Mouse (Mus musculus) midbrain, embryonic 16.5 days (tissue): ENCODE measurements around the gene Zfp764. TPM values are rescaled to one million over a fixed set of nuclear protein-coding genes. Genes with fewer than 3 reads are reported as not detected.
"Not testable (repeated sequence)": the region's sequence is repeated elsewhere in the genome, so short reads cannot be mapped to it uniquely, and the experiment has no call there.

Experiments used
- ATAC-seq: fragments of 200-750 bp; cut with Nextera tagmentation; 2 replicates; pipeline ENCODE4 v1.8.0; 2017; ENCODE audit warnings: moderate TSS enrichment
- H3K27ac ChIP-seq: fragments of 300-500 bp; sonication (generic); 2 replicates; pipeline ENCODE4 v1.5.1; 2014; ENCODE audit warnings: mild to moderate bottlenecking, low read length, mixed read lengths
- H3K27me3 ChIP-seq: fragments of 300-500 bp; sonication (generic); 2 replicates; pipeline ENCODE4 v1.6.1; 2014; ENCODE audit warnings: low read depth, low read length, mixed read lengths; ENCODE audit not compliant: control insufficient read depth, insufficient read depth
- H3K36me3 ChIP-seq: fragments of 300-500 bp; sonication (generic); 2 replicates; pipeline ENCODE4 v1.6.1; 2014; ENCODE audit warnings: mild to moderate bottlenecking, low read length, moderate library complexity, mixed read lengths; ENCODE audit not compliant: control insufficient read depth, insufficient read depth
- H3K4me1 ChIP-seq: fragments of 300-500 bp; sonication (generic); 2 replicates; pipeline ENCODE4 v1.6.1; 2014; ENCODE audit warnings: mild to moderate bottlenecking, low read length, mixed read lengths; ENCODE audit not compliant: control insufficient read depth, insufficient read depth
- H3K4me2 ChIP-seq: fragments of 300-500 bp; sonication (generic); 2 replicates; pipeline ENCODE4 v1.6.1; 2014; ENCODE audit warnings: mild to moderate bottlenecking, low read length, mixed read lengths
- H3K4me3 ChIP-seq: fragments of 300-500 bp; sonication (generic); 2 replicates; pipeline ENCODE4 v1.5.1; 2014; ENCODE audit warnings: low read depth, mild to moderate bottlenecking, low read length, moderate library complexity, mixed read lengths
- H3K9ac ChIP-seq: fragments of 300-500 bp; sonication (generic); 2 replicates; pipeline ENCODE4 v1.6.1; 2014; ENCODE audit warnings: low read depth, low read length, mixed read lengths
- H3K9me3 ChIP-seq: fragments of 300-500 bp; sonication (generic); replicated peaks from 2 replicates; pipeline ENCODE4 v1.6.1; 2014; ENCODE audit warnings: mild to moderate bottlenecking, low read length, mixed read lengths; ENCODE audit not compliant: control insufficient read depth, poor library complexity, severe bottlenecking
- WGBS: fragments of 180-500 bp; shearing (Covaris S2); extraction: QIAGEN DNeasy Blood & Tissue Kit; methylation state at CpG from one replicate; pipeline ENCODE4 v1.1.7; 2014; 5-methylcytosine and 5-hydroxymethylcytosine counted together
- polyA plus RNA-seq: library from polyadenylated mRNA; unstranded; fragments of >200 nt; fragmentation: Nextera tagmentation; extraction: Ambion mirVana; gene quantifications from 2 replicates; pipeline ENCODE4 v1.2.1, GENCODE M21; 2015

Gene Zfp764
- 4.9 and 5.3 TPM in 2 replicates for polyA plus RNA-seq

GRCm38 (mm10) chr7:127406002-127406987 is at the start of gene Zfp764:
TSS of gene Zfp764 (minus strand) at chr7:127406822.
- ATAC-seq = peak; percentile 88
- not testable (repeated sequence) for H3K36me3 ChIP-seq, H3K27me3 ChIP-seq, H3K4me1 ChIP-seq, H3K9me3 ChIP-seq
- Histone ChIP-seq H3K27ac (peak within 1 kb of the TSS; percentile 81), H3K4me3 (peak within 1 kb of the TSS; percentile 53), H3K9ac (peak within 1 kb of the TSS; percentile 79), H3K4me2 (peak within 1 kb of the TSS; percentile 83)
- WGBS = 6% methylated on average over 40 of the region's 40 CpGs

- no peak for ATAC-seq
- H3K9ac ChIP-seq = no peak overlapping the region
- H3K27me3 ChIP-seq = no peaks in the 10 kb centered on the region
- H3K27ac ChIP-seq = no peak overlapping the region
- H3K36me3 ChIP-seq = peaks cover 9% of the 10 kb centered on the region
- H3K9me3 ChIP-seq = no peaks in the 10 kb centered on the region
- no peak overlapping the region for H3K4me2 ChIP-seq
- 96% methylated on average over 7 of the region's 7 CpGs for WGBS
- peaks cover 30% of the 10 kb centered on the region for H3K4me1 ChIP-seq
- H3K4me3 ChIP-seq = no peak overlapping the region
Observed at GRCm38 (mm10) chr7:127454905-127455304, 48.3 kb upstream of the Zfp764 start.

GRCm38 (mm10) chr7:127453056-127453455 is 46.4 kb upstream of the Zfp764 start:
- ATAC-seq = no peak
- Histone ChIP-seq H3K9me3 (no peaks in the 10 kb centered on the region), H3K36me3 (peaks cover 5% of the 10 kb centered on the region), H3K4me1 (peaks cover 31% of the 10 kb centered on the region), H3K9ac (no peak overlapping the region), H3K27me3 (no peaks in the 10 kb centered on the region), H3K4me2 (no peak overlapping the region), H3K4me3 (no peak overlapping the region), H3K27ac (no peak overlapping the region)
- 96% methylated on average over 2 of the region's 2 CpGs for WGBS

- H3K9ac ChIP-seq = peak overlapping the region; percentile 95
- WGBS = 78% methylated on average over 7 of the region's 7 CpGs
- H3K36me3 ChIP-seq = no peaks in the 10 kb centered on the region
- H3K4me3 ChIP-seq = peak overlapping the region; percentile 76
- ATAC-seq = no peak
- peak overlapping the region; percentile 76 for H3K4me2 ChIP-seq
- no peaks in the 10 kb centered on the region for H3K27me3 ChIP-seq
- H3K27ac ChIP-seq = peak overlapping the region; percentile 97
- no peaks in the 10 kb centered on the region for H3K9me3 ChIP-seq
- peaks cover 40% of the 10 kb centered on the region for H3K4me1 ChIP-seq
Observed at GRCm38 (mm10) chr7:127449966-127450365, 43.3 kb upstream of the Zfp764 start.

- Histone ChIP-seq H3K27me3 (no peaks in the 10 kb centered on the region), H3K9ac (peak within 1 kb of the TSS; percentile 95), H3K4me1 (peaks cover 40% of the 10 kb centered on the region), H3K9me3 (no peaks in the 10 kb centered on the region), H3K4me2 (peak within 1 kb of the TSS; percentile 76), H3K36me3 (peaks cover 12% of the 10 kb centered on the region), H3K4me3 (peak within 1 kb of the TSS; percentile 76), H3K27ac (peak within 1 kb of the TSS; percentile 97)
- ATAC-seq = peak; percentile 95
- WGBS = under 1% methylated on average over 54 of the region's 54 CpGs
Observed at GRCm38 (mm10) chr7:127448521-127449300, 42.1 kb upstream of the Zfp764 start, which contains the start of gene Zfp689. TSS of gene Zfp689 (minus strand) at chr7:127449158.

GRCm38 (mm10) chr7:127443976-127444375 is 37.4 kb upstream of the Zfp764 start:
- peaks cover 22% of the 10 kb centered on the region for H3K36me3 ChIP-seq
- no peaks in the 10 kb centered on the region for H3K27me3 ChIP-seq
- H3K4me2 ChIP-seq = no peak overlapping the region
- H3K9ac ChIP-seq = no peak overlapping the region
- no peak overlapping the region for H3K27ac ChIP-seq
- WGBS = 89% methylated on average over 20 of the region's 20 CpGs
- no peaks in the 10 kb centered on the region for H3K9me3 ChIP-seq
- H3K4me3 ChIP-seq = no peak overlapping the region
- ATAC-seq = no peak
- peaks cover 9% of the 10 kb centered on the region for H3K4me1 ChIP-seq

GRCm38 (mm10) chr7:127437724-127438123 is 31.1 kb upstream of the Zfp764 start:
- Histone ChIP-seq H3K9ac (no peak overlapping the region), H3K4me3 (no peak overlapping the region), H3K27ac (no peak overlapping the region), H3K4me1 (no peaks in the 10 kb centered on the region), H3K27me3 (no peaks in the 10 kb centered on the region), H3K4me2 (no peak overlapping the region), H3K36me3 (peaks cover 4% of the 10 kb centered on the region; the same call in 1 of the 2 replicates), H3K9me3 (no peaks in the 10 kb centered on the region; the same call in 1 of the 2 replicates)
- no peak for ATAC-seq
- 85% methylated on average over 3 of the region's 3 CpGs for WGBS

GRCm38 (mm10) chr7:127435206-127435605 is 28.6 kb upstream of the Zfp764 start:
- no peak for ATAC-seq
- H3K4me2 ChIP-seq = no peak overlapping the region
- H3K36me3 ChIP-seq = no peaks in the 10 kb centered on the region
- no peak overlapping the region for H3K9ac ChIP-seq
- no peaks in the 10 kb centered on the region for H3K27me3 ChIP-seq
- H3K27ac ChIP-seq = no peak overlapping the region
- H3K9me3 ChIP-seq = no peaks in the 10 kb centered on the region; the same call in 1 of the 2 replicates
- H3K4me3 ChIP-seq = no peak overlapping the region
- H3K4me1 ChIP-seq = no peaks in the 10 kb centered on the region
- 91% methylated on average over 4 of the region's 4 CpGs for WGBS
